Mouse (Mus musculus): ENCODE measurements at regions not wholly inside any gene's neighbourhood (a gene's known extent, or its start where the extent isn't known, plus 50 kb on each side); places are given as distances from the start of the nearest gene placed in this dataset.

GRCm38 (mm10) chr14:60530348-60530711, 103.5 kb upstream of the Spata13 start:
- TF ChIP-seq CTCF (IDR thresholded peaks at IDR 0.05; ENCODE audit: borderline replicate concordance, insufficient read depth, low read depth, low read length) (no peak), POLR2A (IDR thresholded peaks at IDR 0.05; ENCODE audit: borderline replicate concordance, insufficient read depth, low read length) (no peak)

Measured in cerebellum, adult 2 months (tissue).